Mouse (Mus musculus) activated CD4-positive, CD25-positive, alpha-beta regulatory T cell, adult 4 months (primary cell): ENCODE measurements around the gene Fn1. TPM values are rescaled to one million over a fixed set of nuclear protein-coding genes. Genes with fewer than 3 reads are reported as not detected.

Source experiments
- ATAC-seq: one replicate; pipeline ENCODE4 v1.8.0; 2017
- polyA plus RNA-seq, 2 experiments: library from polyadenylated mRNA; unstranded; fragments of 100-300 nt; shearing (Covaris generic); gene quantifications; one replicate each; pipeline ENCODE4 v1.2.1; 2017

Gene Fn1
- under 1 TPM in 1 of 2 experiments, not detected in 1; 0.44 TPM for polyA plus RNA-seq

DNA sequence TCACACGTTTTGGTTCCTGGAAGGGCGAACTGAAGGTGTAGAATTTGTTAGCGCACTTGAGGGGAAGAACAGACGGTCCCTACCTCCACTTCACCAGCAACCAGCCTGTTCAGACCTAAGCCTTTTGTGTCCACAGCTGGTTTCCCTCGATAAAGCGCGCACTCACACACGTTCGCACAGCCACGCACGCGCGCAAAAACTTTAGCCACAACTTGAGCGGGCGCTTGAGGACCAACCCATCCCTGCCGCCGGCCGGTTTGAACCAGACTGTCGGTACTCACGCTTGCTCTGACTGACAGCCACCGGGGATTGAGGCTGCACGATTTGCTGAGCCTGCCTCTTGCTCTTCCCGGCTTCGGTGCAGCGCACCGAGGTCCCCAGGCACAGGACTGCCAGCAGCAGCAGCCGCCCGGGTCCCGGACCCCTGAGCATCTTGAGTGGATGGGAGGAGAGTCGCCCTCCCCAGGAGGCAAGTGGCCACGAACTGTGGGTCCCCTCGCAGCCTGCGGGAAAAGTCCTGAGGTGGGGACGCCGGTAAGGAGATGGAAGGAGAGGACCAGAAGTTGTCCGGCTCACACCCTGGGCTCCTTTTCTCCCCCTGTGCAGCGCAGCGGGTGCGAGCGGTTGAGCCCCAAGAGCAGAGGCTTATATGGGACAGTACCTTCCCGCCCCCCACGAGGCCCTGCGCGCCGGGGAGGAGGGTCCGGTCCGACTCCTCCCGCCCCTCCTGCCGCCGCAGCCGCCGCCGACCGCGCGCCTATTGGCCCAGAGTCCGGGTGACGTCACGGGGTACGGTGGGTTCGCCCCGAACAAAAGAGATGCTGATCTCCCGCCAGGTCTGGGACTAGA is at the start of gene Fn1:
Gene Fn1 (minus strand): TSS at position 650 of the 849 bp plus-strand sequence.
- no peak for ATAC-seq

DNA sequence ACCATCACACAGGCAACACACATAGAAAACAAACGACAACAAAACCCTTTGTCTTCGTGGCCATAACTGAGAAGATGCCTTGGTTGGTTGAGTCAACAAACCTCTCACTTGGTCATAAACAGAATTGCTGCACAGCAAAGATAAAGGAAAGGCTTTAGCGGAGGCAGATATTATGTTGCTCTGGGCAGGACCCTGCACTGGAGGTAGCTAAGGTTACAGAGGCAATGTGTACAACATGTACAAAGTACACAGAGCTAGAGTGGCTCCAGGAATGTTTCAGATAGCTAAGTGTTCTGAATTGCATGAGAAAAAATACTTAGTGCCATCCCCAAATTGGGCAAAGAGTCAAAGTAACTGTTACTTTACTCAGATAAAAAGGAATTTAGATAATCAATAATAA is 43.1 kb upstream of the Fn1 start:
- no peak for ATAC-seq

DNA sequence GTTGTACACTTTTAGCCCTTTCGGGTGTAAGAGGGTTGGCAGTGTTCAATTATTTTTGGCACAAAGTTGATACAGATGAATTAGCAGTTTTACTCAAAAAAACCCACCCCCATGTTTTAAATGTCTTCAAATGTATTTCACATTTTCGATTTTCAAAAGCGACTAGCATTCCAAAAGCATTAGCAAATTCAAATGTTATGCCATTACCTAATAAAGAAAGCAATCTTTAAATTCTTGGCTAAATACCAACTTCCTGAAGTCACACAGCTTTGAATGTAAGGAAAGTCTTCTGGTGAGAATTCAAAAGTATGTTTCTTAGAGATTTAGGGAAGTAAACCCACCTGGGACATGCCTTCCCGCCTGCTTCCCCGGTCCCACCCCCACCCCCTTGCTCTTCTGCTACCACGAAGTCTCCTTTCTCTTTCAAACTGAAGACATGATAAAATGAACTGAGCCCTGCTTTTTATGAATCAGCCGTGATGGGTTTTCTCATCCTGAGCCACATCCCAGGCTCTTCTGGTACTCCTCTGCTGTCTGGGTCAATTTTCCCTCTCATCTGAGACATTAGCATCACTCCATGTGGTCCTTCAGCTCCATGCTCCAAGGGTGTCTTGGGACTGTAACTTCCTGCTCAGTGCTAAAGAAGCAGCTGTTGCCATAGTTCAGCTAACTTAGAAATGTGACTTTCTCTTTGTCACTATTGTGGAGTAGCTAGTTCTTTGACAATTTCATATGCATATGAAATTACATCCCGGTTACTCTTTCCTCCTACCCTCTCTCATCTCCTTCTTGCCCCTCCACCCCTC is 38.7 kb upstream of the Fn1 start:
- no peak for ATAC-seq

DNA sequence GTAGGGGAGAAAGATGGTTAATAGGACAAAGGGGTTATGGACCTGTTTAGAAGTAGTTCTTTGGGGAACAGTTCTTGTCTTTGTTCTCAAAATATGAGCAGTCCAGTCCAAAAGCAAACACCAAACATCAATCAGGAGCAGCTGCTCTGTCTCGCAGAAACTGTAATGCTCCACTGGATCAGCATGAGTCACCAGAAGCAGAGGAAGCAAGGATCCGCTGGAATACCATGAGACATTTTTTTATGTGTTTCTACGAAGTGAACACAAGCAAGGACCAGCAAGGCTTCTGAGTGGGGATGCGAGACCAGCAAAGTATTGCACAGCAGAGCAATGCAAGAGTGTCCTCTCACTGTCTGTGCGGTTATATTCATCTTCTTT is 35.9 kb upstream of the Fn1 start:
- ATAC-seq, result no peak

- no peak for ATAC-seq
These were observed 35.4 kb upstream of the Fn1 start for GRCm38 (mm10) chr1:71688272-71688925.

- no peak for ATAC-seq
These were observed 33.8 kb upstream of the Fn1 start for GRCm38 (mm10) chr1:71686791-71687190.

DNA sequence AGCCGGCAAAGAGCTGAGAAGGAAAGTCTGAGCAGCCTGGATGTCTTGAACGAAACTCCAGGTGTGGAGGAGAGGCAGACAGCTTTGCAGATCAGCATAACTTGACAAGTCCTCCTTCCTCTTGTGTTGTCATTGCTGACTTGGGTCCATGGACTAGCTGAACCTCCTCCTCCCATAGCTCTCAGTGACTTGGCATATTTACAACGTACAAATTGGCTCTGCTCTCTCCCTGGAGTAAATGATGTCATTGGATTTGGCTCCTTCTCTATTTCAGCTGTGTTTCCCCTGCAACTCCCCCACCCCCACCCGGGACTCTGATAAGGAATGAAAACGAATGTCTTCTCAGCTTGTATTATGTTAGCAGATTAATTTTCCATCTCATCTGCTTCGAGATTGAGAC is 30.7 kb upstream of the Fn1 start:
- ATAC-seq, result no peak

DNA sequence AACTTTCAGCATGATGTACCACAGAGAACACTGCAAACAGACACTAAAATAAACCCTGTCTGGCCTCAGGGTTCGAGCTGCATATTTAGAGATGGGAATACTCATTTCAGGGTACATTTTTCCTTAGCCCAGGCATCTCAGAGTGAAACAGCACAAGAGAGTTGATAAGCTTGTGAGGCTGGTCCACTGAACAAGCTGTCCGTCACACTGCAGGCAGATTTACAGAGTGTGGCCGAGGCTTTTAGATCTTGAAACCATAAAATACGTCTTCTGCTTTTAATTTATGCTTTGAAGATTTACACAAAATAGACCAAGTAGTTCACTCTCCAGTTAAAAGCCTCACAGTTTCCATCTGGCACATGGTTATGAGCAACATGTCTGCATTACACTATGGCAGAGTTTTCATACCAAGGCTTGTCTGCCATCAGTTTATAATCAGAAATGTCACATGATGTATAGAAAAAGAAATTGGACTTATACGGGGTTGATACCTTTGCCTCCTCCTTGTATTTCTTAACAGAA is 29.3 kb upstream of the Fn1 start:
- ATAC-seq, result no peak

DNA sequence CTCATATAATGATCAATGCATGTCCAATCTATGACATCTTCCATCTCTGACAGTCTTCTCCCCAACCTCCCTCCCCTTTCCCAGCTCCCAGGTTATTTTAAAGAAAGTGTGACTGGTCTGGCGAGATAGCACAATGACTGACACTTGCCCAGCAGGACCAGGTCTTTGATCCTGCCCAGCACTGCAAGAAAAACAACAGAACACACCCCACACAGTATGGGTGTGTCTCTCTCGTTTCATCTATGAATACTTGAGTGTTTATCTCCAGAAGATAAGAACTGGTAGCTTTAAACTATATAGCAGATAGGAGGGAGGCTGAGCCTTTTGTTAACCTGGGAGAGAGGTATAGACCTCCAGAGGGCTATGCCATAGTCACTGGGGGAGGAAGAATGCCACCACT is 28.3 kb upstream of the Fn1 start:
- ATAC-seq, result no peak

- ATAC-seq, result no peak
These were observed 27.2 kb upstream of the Fn1 start for GRCm38 (mm10) chr1:71680046-71680672.

DNA sequence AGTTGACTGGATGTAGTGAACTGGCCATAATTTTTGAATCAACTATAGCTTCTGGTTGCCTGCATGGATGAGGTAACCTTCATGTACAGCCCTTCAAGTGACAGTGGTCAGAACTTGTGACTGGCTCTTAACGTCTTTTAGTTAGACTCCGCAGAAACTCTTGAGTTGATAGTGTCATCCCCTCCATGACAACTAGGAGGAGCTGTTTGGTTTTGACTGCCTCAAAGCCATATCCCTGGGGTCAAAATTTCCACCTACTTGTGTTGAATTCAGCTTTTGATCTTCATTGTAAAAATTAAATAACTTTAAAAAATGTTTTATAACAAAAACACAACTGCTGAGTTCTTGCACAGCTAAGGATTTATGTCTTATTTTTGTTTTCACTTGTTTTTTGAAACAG is 22.4 kb upstream of the Fn1 start:
- no peak for ATAC-seq

- no peak for ATAC-seq
These were observed 21.3 kb upstream of the Fn1 start for GRCm38 (mm10) chr1:71674274-71674673.

- ATAC-seq, result no peak
These were observed 20.5 kb upstream of the Fn1 start for GRCm38 (mm10) chr1:71673398-71673910.

DNA sequence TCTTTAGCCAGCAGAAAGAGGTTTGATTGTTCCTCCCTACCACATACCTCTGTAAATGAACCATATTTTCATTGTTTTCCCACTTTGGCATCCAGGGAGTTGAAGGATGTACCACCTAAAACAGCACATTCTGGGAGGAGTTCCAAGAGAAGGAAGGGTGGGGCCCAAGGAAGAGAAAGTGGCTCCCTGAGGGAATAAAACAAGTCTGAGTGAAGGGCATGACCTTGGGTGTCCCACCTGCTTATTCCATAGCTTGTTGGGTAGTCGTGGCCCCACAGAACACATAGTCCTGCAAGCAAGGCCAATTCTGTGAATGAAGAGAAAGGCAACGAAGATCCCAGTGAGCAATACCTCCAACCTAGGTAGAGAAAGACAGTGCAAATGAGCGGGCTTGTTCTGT is 19.3 kb upstream of the Fn1 start:
- ATAC-seq, result no peak

DNA sequence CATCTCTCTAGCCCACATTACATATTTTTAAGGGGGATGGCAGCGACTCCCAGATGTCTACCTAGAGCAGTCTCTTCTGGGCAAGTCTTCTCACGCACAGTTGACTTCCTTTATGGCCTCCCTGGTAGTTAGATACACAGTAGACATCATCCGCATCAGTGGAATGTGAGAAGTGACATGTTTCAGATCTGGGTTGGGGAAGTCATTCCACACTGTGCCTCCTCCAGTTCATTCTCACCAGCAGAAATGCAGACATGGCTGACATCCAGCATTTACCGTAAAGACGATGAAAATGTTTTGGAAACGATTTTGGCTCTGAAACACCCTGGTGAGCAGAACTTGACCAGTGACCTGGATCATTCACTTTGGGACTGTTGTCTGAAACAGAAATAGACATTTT is 10.2 kb upstream of the Fn1 start:
- no peak for ATAC-seq

DNA sequence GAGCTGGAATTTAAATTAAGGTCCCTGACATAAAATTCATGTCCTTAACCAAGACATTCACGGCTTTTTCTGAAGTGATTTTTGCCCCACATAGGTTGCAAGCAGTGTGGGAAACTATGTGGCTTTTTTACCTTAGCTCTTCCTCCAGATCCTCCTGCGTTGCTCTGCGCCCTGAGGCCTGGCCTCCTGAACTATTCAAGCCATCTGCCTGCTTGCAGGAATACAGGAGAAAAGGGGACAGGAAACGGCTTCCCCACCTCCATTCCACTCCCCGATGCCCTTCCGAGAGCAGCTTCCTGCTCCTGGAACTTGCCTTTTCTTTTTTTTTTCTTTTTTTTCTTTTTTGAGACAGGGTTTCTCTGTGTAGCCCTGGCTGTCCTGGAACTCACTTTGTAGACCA is 5.6 kb upstream of the Fn1 start:
- ATAC-seq, result no peak

DNA sequence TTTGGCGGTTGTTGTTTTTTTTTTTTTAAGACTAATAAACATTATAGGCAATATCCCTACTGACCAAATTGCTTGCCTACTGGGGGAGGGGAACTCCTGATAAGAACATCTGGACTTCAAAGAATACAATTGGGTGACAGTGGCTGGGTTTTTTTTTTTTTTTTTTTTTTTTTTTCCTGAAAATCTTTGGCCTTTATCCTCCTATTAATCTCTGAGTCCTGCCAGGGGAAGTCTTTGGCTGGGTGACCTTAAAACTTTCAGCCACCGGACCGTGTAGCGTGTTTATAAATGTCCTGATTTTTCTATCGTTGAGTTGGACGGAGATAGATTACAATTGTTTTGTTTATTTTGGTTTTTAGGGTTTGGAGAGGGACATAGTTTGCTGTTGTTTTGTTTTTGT is 3.3 kb upstream of the Fn1 start:
- ATAC-seq, result no peak

GRCm38 (mm10) chr1:71654221-71654620 is 1.2 kb upstream of the Fn1 start:
- ATAC-seq, result no peak

DNA sequence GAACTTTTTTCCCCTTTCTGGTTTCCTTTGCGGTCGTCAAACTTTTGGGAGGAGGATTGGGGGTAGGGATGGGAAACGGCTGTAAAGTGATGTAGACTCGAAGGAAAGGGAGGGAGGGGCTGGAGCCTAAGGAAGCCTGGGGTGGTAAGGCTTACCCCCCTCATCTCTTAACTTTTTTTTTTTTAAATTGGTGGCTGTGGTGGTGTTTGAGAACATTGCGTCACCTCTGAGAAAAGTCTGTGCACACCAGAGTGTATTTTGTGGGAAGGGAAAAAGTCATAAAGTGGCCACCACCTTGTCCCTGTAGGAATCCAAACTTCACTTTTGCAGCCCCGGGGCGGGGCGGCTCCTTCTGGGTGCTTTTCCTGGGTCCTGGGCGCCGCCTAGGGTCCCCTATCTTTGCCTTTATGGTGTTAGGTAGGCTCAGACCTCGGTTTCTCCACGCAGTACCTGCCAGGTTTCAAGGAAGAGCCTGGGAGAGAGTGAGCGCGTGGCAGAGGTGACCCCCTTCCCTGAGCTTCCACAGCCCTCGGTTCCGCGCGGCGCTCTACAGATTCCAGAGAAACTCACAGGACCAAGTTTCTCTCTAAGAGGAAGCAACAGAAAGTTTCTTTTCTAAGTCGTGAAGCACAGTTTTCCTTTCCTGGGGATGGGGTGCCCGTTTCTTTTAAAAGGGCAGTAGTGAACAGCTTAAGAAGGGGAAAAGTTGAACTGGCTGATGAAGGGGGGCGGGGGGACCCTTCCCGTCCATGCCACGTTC is 580 bp upstream of the Fn1 start:
- ATAC-seq, result no peak

GRCm38 (mm10) chr1:71651828-71652227 is 1.2 kb downstream of the Fn1 start:
- no peak for ATAC-seq

DNA sequence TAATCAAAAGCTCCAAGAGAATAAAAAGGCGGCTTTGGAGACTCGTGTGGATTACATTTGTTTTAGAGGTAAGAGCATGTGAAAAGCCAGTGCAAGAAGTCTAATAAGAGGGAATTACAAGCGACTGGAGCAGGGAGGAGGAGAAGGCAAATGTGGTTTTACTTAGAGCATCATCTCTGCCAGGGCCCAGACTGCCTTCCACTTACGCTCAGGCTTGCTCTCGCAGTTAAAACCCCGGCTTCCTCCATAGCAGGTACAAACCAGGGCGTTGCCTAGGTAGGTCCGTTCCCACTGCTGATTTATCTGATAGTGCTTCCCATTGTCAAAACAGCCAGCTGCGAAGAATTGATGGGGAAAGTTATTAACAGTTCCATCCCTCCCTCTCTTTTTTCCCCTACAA is 1.7 kb downstream of the Fn1 start:
- ATAC-seq, result no peak

- no peak for ATAC-seq
These were observed 2.3 kb downstream of the Fn1 start for GRCm38 (mm10) chr1:71650741-71651140.
